Mouse (Mus musculus) liver, adult 2 months (tissue): ENCODE results near the gene Zfp317. TPM values are rescaled to one million over a fixed set of nuclear protein-coding genes. Genes with fewer than 3 reads are reported as not detected.
"Not testable (repeated sequence)": the region's sequence is repeated elsewhere in the genome, so short reads cannot be mapped to it uniquely, and the experiment has no call there.

Experiments used
- DNase-seq: peaks from one replicate; pipeline ENCODE4 v3.0.0-alpha.2; 2011; ENCODE audit warnings: low read depth, low spot score; ENCODE audit errors: extremely low read depth
- H3K27ac ChIP-seq: fragments of 200-500 bp; replicated peaks from 2 replicates; pipeline ENCODE4 v1.5.1; 2012; ENCODE audit warnings: low read depth, mild to moderate bottlenecking, control low read depth, inconsistent platforms, low read length; ENCODE audit not compliant: insufficient read depth
- H3K27me3 ChIP-seq: fragments of 200-500 bp; 2 replicates; pipeline ENCODE4 v1.6.1; 2012; ENCODE audit warnings: mild to moderate bottlenecking, moderate library complexity, low read length, inconsistent platforms; ENCODE audit not compliant: control insufficient read depth, insufficient read depth
- H3K36me3 ChIP-seq: fragments of 200-500 bp; 2 replicates; pipeline ENCODE4 v1.6.1; 2012; ENCODE audit warnings: low read length, inconsistent platforms; ENCODE audit not compliant: control insufficient read depth, insufficient read depth
- H3K4me1 ChIP-seq: fragments of 200-500 bp; 2 replicates; pipeline ENCODE4 v1.6.1; 2011; ENCODE audit warnings: low read length; ENCODE audit not compliant: control insufficient read depth, insufficient read depth
- H3K4me3 ChIP-seq: fragments of 200-500 bp; 2 replicates; pipeline ENCODE4 v1.5.1; 2011; ENCODE audit warnings: low read depth, mild to moderate bottlenecking, control low read depth, low read length, moderate library complexity; ENCODE audit not compliant: insufficient read depth
- H3K79me2 ChIP-seq: fragments of 200-500 bp; 2 replicates; pipeline ENCODE4 v1.6.1; 2012; ENCODE audit warnings: inconsistent platforms, mild to moderate bottlenecking, low read length, moderate library complexity; ENCODE audit not compliant: control insufficient read depth, insufficient read depth
- H3K9ac ChIP-seq: fragments of 200-500 bp; 2 replicates; pipeline ENCODE4 v1.6.1; 2012; ENCODE audit warnings: low read depth, mild to moderate bottlenecking, control low read depth, inconsistent platforms, low read length
- CTCF ChIP-seq: fragments of 200-500 bp; IDR thresholded peaks from 2 replicates; pipeline ENCODE4 v1.5.1; 2011; ENCODE audit warnings: low read depth, low read length, control low read depth
- POLR2A ChIP-seq: fragments of 200-500 bp; IDR thresholded peaks from 2 replicates; pipeline ENCODE4 v1.6.1; 2011; ENCODE audit warnings: low read length, control low read depth; ENCODE audit not compliant: insufficient read depth; ENCODE audit errors: extremely low read depth
- WGBS: fragments of 180-500 bp; shearing (Covaris S2); methylation state at CpG from one replicate; pipeline ENCODE4 v1.1.7; 2018; 5-methylcytosine and 5-hydroxymethylcytosine counted together
- polyA plus RNA-seq: library from polyadenylated mRNA; depleted of rRNA; stranded (reverse); fragments of >200 nt; gene quantifications from 2 replicates; pipeline ENCODE4 v1.2.3, GENCODE M21; 2012; rRNA removed
- total RNA-seq: library from RNA; depleted of rRNA; stranded (reverse); fragments of >200 nt; gene quantifications from 2 replicates; pipeline ENCODE4 v1.2.3, GENCODE M21; 2014; rRNA removed

Gene Zfp317
- total and polyA plus RNA-seq, 2 experiments, result 3.2 to 11.1 TPM

- Histone ChIP-seq H3K79me2 (no peaks in the 10 kb centered on the region), H3K27me3 (no peaks in the 10 kb centered on the region), H3K9ac (no peak overlapping the region), H3K27ac (no peak overlapping the region), H3K4me3 (no peak overlapping the region), H3K4me1 (peaks cover 5% of the 10 kb centered on the region), H3K36me3 (no peaks in the 10 kb centered on the region)
- WGBS, result 24% methylated on average over 1 of the region's 1 CpGs
- peak; percentile 93 for DNase-seq
- TF ChIP-seq CTCF (no peak), POLR2A (no peak)
Observed at GRCm38 (mm10) chr9:19691426-19691825, 69.5 kb downstream of the Zfp317 start.

GRCm38 (mm10) chr9:19692430-19692829 is 70.5 kb downstream of the Zfp317 start:
- WGBS, result 83% methylated on average over 2 of the region's 2 CpGs
- H3K27me3 ChIP-seq, result no peaks in the 10 kb centered on the region
- no peaks in the 10 kb centered on the region for H3K79me2 ChIP-seq
- no peak overlapping the region for H3K4me3 ChIP-seq
- DNase-seq, result peak; percentile 9
- H3K27ac ChIP-seq, result no peak overlapping the region
- H3K9ac ChIP-seq, result no peak overlapping the region
- peaks cover 5% of the 10 kb centered on the region for H3K4me1 ChIP-seq
- TF ChIP-seq POLR2A (no peak), CTCF (no peak)
- H3K36me3 ChIP-seq, result no peaks in the 10 kb centered on the region

DNA sequence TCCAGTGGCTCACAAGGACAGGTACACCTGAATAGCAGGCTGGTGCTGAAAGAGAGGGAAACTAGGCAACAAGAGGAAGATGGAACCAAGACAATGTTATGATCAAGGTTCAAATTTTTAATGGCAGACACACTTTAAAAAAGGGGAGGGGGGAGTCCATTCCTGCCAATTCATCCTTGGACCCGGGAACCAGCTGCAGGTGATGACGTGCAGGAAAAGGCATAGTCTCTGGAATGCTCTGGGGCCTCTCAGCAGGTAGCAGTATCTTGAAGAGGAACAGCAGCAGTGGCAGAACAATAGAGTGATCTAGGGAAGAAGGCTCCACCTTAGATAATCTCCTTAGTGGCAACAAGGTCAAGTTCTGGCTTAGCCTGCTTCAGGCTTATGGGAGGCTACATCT is 72.4 kb downstream of the Zfp317 start:
- H3K27me3 ChIP-seq, H3K4me3 ChIP-seq, H3K36me3 ChIP-seq, H3K9ac ChIP-seq, H3K27ac ChIP-seq, DNase-seq, H3K79me2 ChIP-seq, H3K4me1 ChIP-seq: not testable (repeated sequence)
- 46% methylated on average over 2 of the region's 2 CpGs for WGBS

- H3K27ac ChIP-seq, H3K9ac ChIP-seq, H3K4me1 ChIP-seq, H3K79me2 ChIP-seq, DNase-seq, H3K36me3 ChIP-seq, H3K27me3 ChIP-seq, H3K4me3 ChIP-seq: not testable (repeated sequence)
- 73% methylated on average over 9 of the region's 9 CpGs for WGBS
Observed at GRCm38 (mm10) chr9:19694898-19695379, 73.0 kb downstream of the Zfp317 start.

Other genes with a start within 250 kb of the Zfp317 start
- not detected in 2 replicates for gene Olfr847, start 243.4 kb upstream of the Zfp317 start, total RNA-seq
- gene Olfr847, start 243.4 kb upstream of the Zfp317 start, polyA plus RNA-seq, result not detected in 2 replicates
- not detected in 2 replicates for gene Olfr849, start 181.8 kb upstream of the Zfp317 start, total RNA-seq
- not detected in 2 replicates for gene Olfr849, start 181.8 kb upstream of the Zfp317 start, polyA plus RNA-seq
- gene Olfr850, start 143.9 kb upstream of the Zfp317 start, total RNA-seq, result not detected in 2 replicates
- gene Olfr850, start 143.9 kb upstream of the Zfp317 start, polyA plus RNA-seq, result not detected in 2 replicates
- not detected in 2 replicates for gene Olfr851, start 128.8 kb upstream of the Zfp317 start, total RNA-seq
- not detected in 2 replicates for gene Olfr851, start 128.8 kb upstream of the Zfp317 start, polyA plus RNA-seq
- not detected in 2 replicates for gene Olfr853, start 81.0 kb upstream of the Zfp317 start, total RNA-seq
- not detected in 2 replicates for gene Olfr853, start 81.0 kb upstream of the Zfp317 start, polyA plus RNA-seq
- not detected in 2 replicates for gene Olfr854, start 54.7 kb upstream of the Zfp317 start, total RNA-seq
- not detected in 2 replicates for gene Olfr854, start 54.7 kb upstream of the Zfp317 start, polyA plus RNA-seq
- not detected in 2 replicates for gene Olfr855, start 39.5 kb upstream of the Zfp317 start, total RNA-seq
- not detected in 2 replicates for gene Olfr855, start 39.5 kb upstream of the Zfp317 start, polyA plus RNA-seq
- gene Olfr857, start 87.3 kb downstream of the Zfp317 start, total RNA-seq, result not detected in 2 replicates
- gene Olfr857, start 87.3 kb downstream of the Zfp317 start, polyA plus RNA-seq, result not detected in 2 replicates
- gene Olfr58, start 158.2 kb downstream of the Zfp317 start, total RNA-seq, result not detected in 2 replicates
- not detected in 2 replicates for gene Olfr58, start 158.2 kb downstream of the Zfp317 start, polyA plus RNA-seq
- gene Olfr859, start 182.8 kb downstream of the Zfp317 start, total RNA-seq, result not detected in 2 replicates
- not detected in 2 replicates for gene Olfr859, start 182.8 kb downstream of the Zfp317 start, polyA plus RNA-seq
- not detected in 2 replicates for gene Olfr860, start 227.6 kb downstream of the Zfp317 start, total RNA-seq
- not detected in 2 replicates for gene Olfr860, start 227.6 kb downstream of the Zfp317 start, polyA plus RNA-seq